Mouse (Mus musculus): ENCODE results near the gene Ap5m1. TPM values are rescaled to one million over a fixed set of nuclear protein-coding genes. Genes with fewer than 3 reads are reported as not detected.

Gene Ap5m1
- polyA plus RNA-seq (2015; fragmentation: Nextera tagmentation; extraction: Ambion mirVana) = 7.8 TPM in 2 replicates

DNA sequence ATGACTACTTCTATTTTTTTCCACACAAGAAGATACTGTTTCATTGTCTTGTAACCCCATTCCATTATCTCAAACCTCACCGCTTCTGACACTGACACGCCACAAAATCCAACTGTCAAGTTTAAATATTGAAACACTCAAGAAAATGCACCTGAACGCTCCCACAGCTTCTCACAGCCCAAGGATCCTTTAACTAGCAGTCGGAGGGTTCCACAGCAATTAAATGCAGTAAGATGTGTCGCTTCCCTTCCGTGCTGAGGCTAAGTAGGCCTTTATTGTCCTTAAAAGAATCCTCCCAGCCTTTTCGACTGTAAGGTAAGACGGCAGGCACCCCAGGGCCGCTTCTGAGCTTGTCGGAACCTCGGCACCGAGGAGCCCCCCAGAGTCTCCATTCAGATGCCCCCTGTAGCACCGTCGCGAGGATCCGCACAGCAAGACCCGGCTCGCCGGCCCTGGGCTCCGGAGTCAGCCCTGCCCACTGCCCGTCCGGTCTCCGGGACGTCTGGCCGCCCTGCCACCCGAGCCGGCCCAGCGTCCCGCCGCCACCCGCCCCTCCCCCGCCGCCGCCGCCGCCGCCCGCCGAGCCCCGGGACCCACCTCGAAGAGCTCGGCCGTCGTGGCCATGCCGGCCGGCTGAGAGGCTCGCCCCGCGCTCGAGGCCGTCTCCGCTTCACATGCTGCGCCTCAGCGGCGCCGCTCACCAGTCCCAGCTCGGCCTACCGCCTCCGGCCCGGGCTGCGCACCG lies at the start of gene Ap5m1:
Gene Ap5m1, plus strand, starts transcription at position 569 of the 745 bp plus-strand sequence.
- peak; percentile 72 for ATAC-seq
- no peak for TF ChIP-seq CTCF (IDR thresholded peaks at IDR 0.05; ENCODE audit: low read depth)
- TF ChIP-seq EP300 (IDR thresholded peaks at IDR 0.05; ENCODE audit: low read depth) = no peak
- Histone ChIP-seq H3K4me1 (ENCODE audit: insufficient read depth) (peaks cover 17% of the 10 kb centered on the region), H3K4me2 (ENCODE audit: low read depth, low read length) (peak within 1 kb of the TSS; percentile 78), H3K27me3 (ENCODE audit: insufficient read depth, low read length) (no peaks in the 10 kb centered on the region), H3K9me3 (ENCODE audit: low read length) (no peaks in the 10 kb centered on the region), H3K27ac (ENCODE audit: low read depth) (peak within 1 kb of the TSS; percentile 99), H3K36me3 (replicated peaks; ENCODE audit: insufficient read depth, low read length) (no peaks in the 10 kb centered on the region), H3K4me3 (ENCODE audit: low read depth, low read length) (peak within 1 kb of the TSS; percentile 82), H3K9ac (replicated peaks) (peak within 1 kb of the TSS; percentile 94)
- WGBS (ENCODE audit: insufficient replicate concordance) = under 1% methylated on average over 34 of the region's 62 CpGs
- DNase-seq = no peak

DNA sequence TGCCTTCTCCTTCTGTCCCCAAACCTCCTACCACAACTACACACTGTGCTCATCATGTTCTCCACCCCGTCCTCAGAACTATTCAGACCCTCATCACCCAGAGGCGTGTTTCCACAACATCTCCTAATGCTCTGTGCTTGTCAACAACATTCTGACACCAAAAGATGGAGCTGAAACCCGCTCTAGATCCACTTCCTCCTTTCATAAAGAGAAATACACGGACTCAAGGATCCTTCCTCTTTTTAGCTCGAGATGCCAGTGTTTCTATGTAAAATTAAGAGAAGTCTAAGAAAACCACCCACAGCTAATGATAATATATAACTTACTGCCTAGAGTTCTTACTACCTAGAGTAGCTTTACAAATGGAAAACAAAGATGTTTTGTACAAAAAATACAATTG lies 46.1 kb upstream of the Ap5m1 start:
- Histone ChIP-seq H3K4me3 (ENCODE audit: low read depth, low read length) (no peak overlapping the region), H3K36me3 (replicated peaks; ENCODE audit: insufficient read depth, low read length) (peaks cover 20% of the 10 kb centered on the region; the same call in 1 of the 2 replicates), H3K4me2 (ENCODE audit: low read depth, low read length) (no peak overlapping the region), H3K9ac (replicated peaks) (no peak overlapping the region), H3K27me3 (ENCODE audit: insufficient read depth, low read length) (no peaks in the 10 kb centered on the region), H3K27ac (ENCODE audit: low read depth) (no peak overlapping the region), H3K4me1 (ENCODE audit: insufficient read depth) (no peaks in the 10 kb centered on the region), H3K9me3 (ENCODE audit: low read length) (no peaks in the 10 kb centered on the region)
- DNase-seq = no peak
- TF ChIP-seq EP300 (IDR thresholded peaks at IDR 0.05; ENCODE audit: low read depth) = no peak
- no peak for TF ChIP-seq CTCF (IDR thresholded peaks at IDR 0.05; ENCODE audit: low read depth)
- ATAC-seq = no peak
- 53% methylated on average over 5 of the region's 5 CpGs for WGBS (ENCODE audit: insufficient replicate concordance)

- Histone ChIP-seq H3K27ac (ENCODE audit: low read depth) (no peak overlapping the region), H3K4me2 (ENCODE audit: low read depth, low read length) (no peak overlapping the region), H3K27me3 (ENCODE audit: insufficient read depth, low read length) (no peaks in the 10 kb centered on the region), H3K4me3 (ENCODE audit: low read depth, low read length) (no peak overlapping the region), H3K9me3 (ENCODE audit: low read length) (no peaks in the 10 kb centered on the region), H3K9ac (replicated peaks) (no peak overlapping the region), H3K36me3 (replicated peaks; ENCODE audit: insufficient read depth, low read length) (peaks cover 17% of the 10 kb centered on the region), H3K4me1 (ENCODE audit: insufficient read depth) (no peaks in the 10 kb centered on the region)
- TF ChIP-seq EP300 (IDR thresholded peaks at IDR 0.05; ENCODE audit: low read depth) = no peak
- no peak for TF ChIP-seq CTCF (IDR thresholded peaks at IDR 0.05; ENCODE audit: low read depth)
- DNase-seq (peak; percentile 15), ATAC-seq (no peak)
- WGBS (ENCODE audit: insufficient replicate concordance) = 82% methylated on average over 6 of the region's 6 CpGs
These were observed 38.7 kb upstream of the Ap5m1 start for GRCm38 (mm10) chr14:49027040-49027778.

DNA sequence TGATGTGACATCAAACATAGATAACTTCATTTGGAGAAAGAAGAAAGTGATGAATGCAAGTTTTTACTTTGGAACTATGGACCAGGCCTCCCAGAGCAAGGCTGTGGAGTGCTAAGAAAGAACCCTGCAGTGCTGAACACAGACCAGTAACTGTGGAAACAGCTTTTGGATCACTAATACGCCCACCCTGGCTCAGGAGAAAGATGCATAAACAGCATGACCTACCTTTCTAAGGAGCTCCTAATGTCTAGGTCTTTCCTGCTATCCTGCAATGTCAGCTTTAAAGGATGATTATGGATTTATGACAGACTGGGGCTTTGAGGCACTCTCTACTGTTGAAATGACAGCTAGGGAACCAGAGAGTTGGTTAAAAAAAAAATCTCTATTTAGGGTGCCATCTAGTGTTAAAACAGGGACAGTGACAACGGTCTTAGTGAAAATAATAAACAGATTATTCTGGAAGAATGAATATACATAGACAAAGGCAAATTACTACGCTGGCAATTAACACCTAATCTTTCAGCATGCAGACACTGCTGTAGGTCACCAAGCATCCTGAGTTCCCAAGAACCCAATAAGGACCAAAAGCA lies 38.0 kb upstream of the Ap5m1 start:
- no peak overlapping the region for H3K4me2 ChIP-seq (ENCODE audit: low read depth, low read length)
- ATAC-seq = no peak
- peaks cover 17% of the 10 kb centered on the region for H3K36me3 ChIP-seq (replicated peaks; ENCODE audit: insufficient read depth, low read length)
- H3K27ac ChIP-seq (ENCODE audit: low read depth) = no peak overlapping the region
- TF ChIP-seq CTCF (IDR thresholded peaks at IDR 0.05; ENCODE audit: low read depth) (peak; percentile 33; the same call in 1 of the 2 replicates), EP300 (IDR thresholded peaks at IDR 0.05; ENCODE audit: low read depth) (no peak)
- H3K27me3 ChIP-seq (ENCODE audit: insufficient read depth, low read length) = no peaks in the 10 kb centered on the region
- no peaks in the 10 kb centered on the region for H3K9me3 ChIP-seq (ENCODE audit: low read length)
- H3K4me1 ChIP-seq (ENCODE audit: insufficient read depth) = no peaks in the 10 kb centered on the region
- WGBS (ENCODE audit: insufficient replicate concordance) = 78% methylated on average over 3 of the region's 3 CpGs
- no peak for DNase-seq
- no peak overlapping the region for H3K9ac ChIP-seq (replicated peaks)
- no peak overlapping the region for H3K4me3 ChIP-seq (ENCODE audit: low read depth, low read length)

DNA sequence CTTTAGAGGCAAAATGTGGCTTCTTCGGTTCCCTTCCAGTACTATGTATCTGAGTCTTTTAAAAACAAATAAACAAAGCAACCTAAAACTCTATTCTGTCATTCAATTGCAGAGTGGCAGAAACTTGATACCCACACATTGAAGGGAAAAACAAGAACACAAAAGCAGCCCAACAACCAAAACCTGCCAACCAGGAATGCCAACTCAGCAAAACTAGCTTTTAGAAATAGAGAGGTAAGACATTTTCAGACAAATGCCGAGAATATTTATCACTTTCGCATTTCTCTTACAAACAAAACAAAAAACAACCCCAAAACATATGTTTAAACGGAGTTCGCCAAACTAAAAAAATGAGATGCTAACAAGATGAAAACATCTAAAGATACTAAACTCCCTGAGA lies 36.9 kb upstream of the Ap5m1 start:
- Histone ChIP-seq H3K9ac (replicated peaks) (no peak overlapping the region), H3K9me3 (ENCODE audit: low read length) (no peaks in the 10 kb centered on the region), H3K27ac (ENCODE audit: low read depth) (no peak overlapping the region), H3K27me3 (ENCODE audit: insufficient read depth, low read length) (no peaks in the 10 kb centered on the region), H3K36me3 (replicated peaks; ENCODE audit: insufficient read depth, low read length) (peaks cover 21% of the 10 kb centered on the region), H3K4me2 (ENCODE audit: low read depth, low read length) (no peak overlapping the region), H3K4me3 (ENCODE audit: low read depth, low read length) (no peak overlapping the region), H3K4me1 (ENCODE audit: insufficient read depth) (no peaks in the 10 kb centered on the region)
- DNase-seq (no peak), ATAC-seq (no peak)
- WGBS (ENCODE audit: insufficient replicate concordance) = 84% methylated on average over 5 of the region's 5 CpGs
- TF ChIP-seq EP300 (IDR thresholded peaks at IDR 0.05; ENCODE audit: low read depth) (no peak), CTCF (IDR thresholded peaks at IDR 0.05; ENCODE audit: low read depth) (no peak)

- Histone ChIP-seq H3K27me3 (ENCODE audit: insufficient read depth, low read length) (no peaks in the 10 kb centered on the region), H3K4me3 (ENCODE audit: low read depth, low read length) (no peak overlapping the region), H3K27ac (ENCODE audit: low read depth) (no peak overlapping the region), H3K4me1 (ENCODE audit: insufficient read depth) (no peaks in the 10 kb centered on the region), H3K9me3 (ENCODE audit: low read length) (no peaks in the 10 kb centered on the region), H3K36me3 (replicated peaks; ENCODE audit: insufficient read depth, low read length) (peaks cover 5% of the 10 kb centered on the region; the same call in 1 of the 2 replicates), H3K9ac (replicated peaks) (no peak overlapping the region), H3K4me2 (ENCODE audit: low read depth, low read length) (no peak overlapping the region)
- WGBS (ENCODE audit: insufficient replicate concordance) = 90% methylated on average over 4 of the region's 4 CpGs
- ATAC-seq (no peak), DNase-seq (no peak)
- TF ChIP-seq CTCF (IDR thresholded peaks at IDR 0.05; ENCODE audit: low read depth) = no peak
- TF ChIP-seq EP300 (IDR thresholded peaks at IDR 0.05; ENCODE audit: low read depth) = no peak
These were observed 20.3 kb upstream of the Ap5m1 start for GRCm38 (mm10) chr14:49045610-49046009.

Measured in liver, postnatal 0 days (tissue).